Mouse (Mus musculus) ES-E14 (cell line): ENCODE measurements around the gene Kcna6. TPM values are rescaled to one million over a fixed set of nuclear protein-coding genes. Genes with fewer than 3 reads are reported as not detected.

ENCODE experiments used
- DNase-seq: peaks from one replicate; pipeline ENCODE4 v3.0.0-alpha.2; 2013; ENCODE audit warnings: low read depth, low spot score
- H3K27ac ChIP-seq: 2 replicates; pipeline ENCODE4 v1.5.1; 2012; ENCODE audit warnings: low read depth, mild to moderate bottlenecking, low read length, moderate library complexity, mixed read lengths; ENCODE audit not compliant: poor library complexity, insufficient read depth, severe bottlenecking
- H3K36me3 ChIP-seq: 2 replicates; pipeline ENCODE4 v1.6.1; 2012; ENCODE audit warnings: mild to moderate bottlenecking, low read length, moderate library complexity, mixed read lengths; ENCODE audit not compliant: control insufficient read depth, poor library complexity, insufficient read depth, severe bottlenecking
- H3K4me1 ChIP-seq, 2 experiments: fragments of 150-350 bp in 1 of 2; sonication (generic) in 1 of 2; 2 replicates each; pipeline ENCODE4 v1.6.1; 2012; ENCODE audit warnings: low read length in 2 of 2, mild to moderate bottlenecking in 1 of 2, mixed read lengths in 1 of 2; ENCODE audit not compliant: control insufficient read depth in 2 of 2, insufficient read depth in 2 of 2, poor library complexity in 1 of 2
- H3K4me3 ChIP-seq, 2 experiments: fragments of 150-350 bp in 1 of 2; sonication (generic) in 1 of 2; 2 replicates each; pipeline ENCODE4 v1.5.1; 2012; ENCODE audit warnings: low read length in 2 of 2, low read depth in 1 of 2, mild to moderate bottlenecking in 1 of 2, mixed read lengths in 1 of 2; ENCODE audit not compliant: insufficient read depth in 1 of 2, poor library complexity in 1 of 2, severe bottlenecking in 1 of 2
- H3K9ac ChIP-seq: 2 replicates; pipeline ENCODE4 v1.6.1; 2012; ENCODE audit warnings: low read depth, mild to moderate bottlenecking, low read length, mixed read lengths; ENCODE audit not compliant: poor library complexity, insufficient read depth, severe bottlenecking
- H3K9me3 ChIP-seq: fragments of 150-350 bp; sonication (generic); 2 replicates; pipeline ENCODE4 v1.6.1; 2012; ENCODE audit warnings: low read depth, mild to moderate bottlenecking, low read length; ENCODE audit not compliant: control insufficient read depth, insufficient read depth
- CHD2 ChIP-seq: IDR thresholded peaks from 2 replicates; pipeline ENCODE4 v1.6.1; 2014; ENCODE audit warnings: mild to moderate bottlenecking, low read depth, low read length, inconsistent platforms
- HCFC1 ChIP-seq: IDR thresholded peaks from 2 replicates; pipeline ENCODE4 v1.6.1; 2012; ENCODE audit warnings: low read length, inconsistent platforms, borderline replicate concordance; ENCODE audit not compliant: insufficient read depth
- MAFK ChIP-seq: IDR thresholded peaks from 2 replicates; pipeline ENCODE4 v1.6.1; 2014; ENCODE audit warnings: mild to moderate bottlenecking, low read depth, low read length, inconsistent platforms; ENCODE audit not compliant: insufficient read depth
- ZC3H11A ChIP-seq: IDR thresholded peaks from 2 replicates; pipeline ENCODE4 v1.6.1; 2012; ENCODE audit warnings: low read depth, mild to moderate bottlenecking, inconsistent platforms, low read length, borderline replicate concordance
- ZNF384 ChIP-seq: IDR thresholded peaks from 2 replicates; pipeline ENCODE4 v1.6.1; 2012; ENCODE audit warnings: low read depth, low read length, inconsistent platforms
- in situ Hi-C, 2 experiments: fragments of 600-800 bp; cut with MboI; formaldehyde crosslinking; loops; one replicate each; pipeline ENCODE4 v1.15.1; 2025; ENCODE audit warnings: low sequenced_read_pairs in 2 of 2, inconsistent platforms in 1 of 2; ENCODE audit not compliant: unreplicated experiment in 2 of 2
- total RNA-seq: library from RNA; depleted of rRNA; stranded (reverse); fragments of 300-350 nt; gene quantifications from 2 replicates; pipeline ENCODE4 v1.2.3, GENCODE M21; 2012

Kcna6 gene
- total RNA-seq, 1 experiment, result 0.67 TPM

- H3K9me3 ChIP-seq, result no peaks in the 10 kb centered on the region
- H3K9ac ChIP-seq, result no peak overlapping the region
- no peaks in the 10 kb centered on the region for H3K36me3 ChIP-seq
- no peak for TF ChIP-seq MAFK
- no peak for TF ChIP-seq ZNF384
- no peak for TF ChIP-seq ZC3H11A
- TF ChIP-seq HCFC1, result no peak
- no peak for TF ChIP-seq CHD2
- no peak for DNase-seq
- in situ Hi-C loops, result no loop called here
- H3K4me1 ChIP-seq, result peaks cover 6 to 10% of the 10 kb centered on the region in 2 experiments; a peak in 3 of 4 replicates
- H3K27ac ChIP-seq, result no peak overlapping the region
- no peak overlapping the region for H3K4me3 ChIP-seq
Observed at GRCm38 (mm10) chr6:126768957-126769665, 28.6 kb upstream of the Kcna6 start.

- H3K36me3 ChIP-seq, result no peaks in the 10 kb centered on the region
- no peak overlapping the region for H3K27ac ChIP-seq
- no peak overlapping the region for H3K4me3 ChIP-seq
- no peak for DNase-seq
- TF ChIP-seq HCFC1 (no peak), ZC3H11A (no peak), CHD2 (no peak), MAFK (no peak)
- H3K9ac ChIP-seq, result no peak overlapping the region
- peaks cover 6 to 10% of the 10 kb centered on the region in 2 experiments; a peak in 3 of 4 replicates for H3K4me1 ChIP-seq
- in situ Hi-C loops, result no loop called here
- no peaks in the 10 kb centered on the region for H3K9me3 ChIP-seq
Observed at GRCm38 (mm10) chr6:126767610-126768532, 27.4 kb upstream of the Kcna6 start.

- DNase-seq, result no peak
- in situ Hi-C loops, result no loop called here
- Histone ChIP-seq H3K9ac (no peak overlapping the region), H3K4me3 (no peak overlapping the region), H3K9me3 (no peaks in the 10 kb centered on the region), H3K36me3 (no peaks in the 10 kb centered on the region), H3K27ac (no peak overlapping the region), H3K4me1 (peaks cover 6 to 10% of the 10 kb centered on the region in 2 experiments; a peak in 3 of 4 replicates)
- TF ChIP-seq MAFK (no peak), ZC3H11A (no peak), CHD2 (no peak), HCFC1 (no peak), ZNF384 (no peak)
Observed at GRCm38 (mm10) chr6:126766552-126766951, 26.1 kb upstream of the Kcna6 start.

- no peak for DNase-seq
- Histone ChIP-seq H3K4me3 (no peak overlapping the region), H3K9me3 (no peaks in the 10 kb centered on the region), H3K4me1 (peaks cover 4 to 9% of the 10 kb centered on the region in 2 experiments; a peak in 3 of 4 replicates), H3K27ac (no peak overlapping the region), H3K36me3 (no peaks in the 10 kb centered on the region), H3K9ac (no peak overlapping the region)
- no peak for TF ChIP-seq ZC3H11A
- in situ Hi-C loops, result no loop called here
Observed at GRCm38 (mm10) chr6:126764563-126765091, 24.2 kb upstream of the Kcna6 start.
